Comparison of ENCODE assay signal across 8 mouse cellular contexts in genomic region chr11:117235898-117236459, GRCm38 (mm10). TPM values are rescaled to one million over a fixed set of nuclear protein-coding genes. Genes with fewer than 3 reads are reported as not detected.
DNase-seq lines count a peak whose midpoint lies in the region; ATAC-seq and TF ChIP-seq lines count a peak whose summit lies in the region.
"Had no signal": no experiment of that assay in that cellular context is flagged by ENCODE, and none has a peak within 500 bp of the region (broad histone marks: within the 10 kb centered on the region; RNA-seq: fewer than 3 reads in every experiment).

No protein-coding gene starts in this region.

- ATAC-seq in megakaryocyte, adult 5-6 weeks (ENCODE audit: poor library complexity, severe bottlenecking): no peak
- no peak for ATAC-seq in heart, embryonic 14.5 days (ENCODE audit: insufficient number of reproducible peaks, insufficient read depth, low FRiP score, low read depth)
- peak; percentile 4; the same call in 1 of the 2 replicates for ATAC-seq in stomach, postnatal 0 days (ENCODE audit: low FRiP score, low TSS enrichment)
- ATAC-seq: forebrain, embryonic 13.5 days had no signal

- TF ChIP-seq CTCF in stomach, postnatal 0 days (IDR thresholded peaks at IDR 0.05; ENCODE audit: low read depth): no peak

- H3K4me3 ChIP-seq in megakaryocyte, embryonic 14.5 days (replicated peaks): peak overlapping the region; percentile 16
- no peak overlapping the region for H3K4me3 ChIP-seq in heart, embryonic 14.5 days (ENCODE audit: control insufficient read depth in 1 of 2, insufficient read depth in 1 of 2, low read depth in 1 of 2, low read length in 2 of 2)
- no peak overlapping the region for H3K4me3 ChIP-seq in stomach, postnatal 0 days (ENCODE audit: low read depth, low read length)
- H3K4me3 ChIP-seq: forebrain, embryonic 13.5 days had no signal

- TF ChIP-seq EP300 in stomach, postnatal 0 days (optimal IDR thresholded peaks at IDR 0.05): no peak

- no peak overlapping the region; the same call in 1 of the 2 replicates for H3K9ac ChIP-seq in heart, embryonic 14.5 days (ENCODE audit: low read length)
- no peak overlapping the region for H3K9ac ChIP-seq in stomach, postnatal 0 days (ENCODE audit: low read length)
- H3K9ac ChIP-seq: forebrain, embryonic 13.5 days had no signal

- 29% methylated on average over 9 of the region's 9 CpGs for WGBS in heart, embryonic 14.5 days
- WGBS in stomach, postnatal 0 days: 39% methylated on average over 9 of the region's 9 CpGs

- H3K9me3 ChIP-seq in megakaryocyte, embryonic 14.5 days: no peaks in the 10 kb centered on the region
- H3K9me3 ChIP-seq in heart, embryonic 14.5 days (ENCODE audit: control insufficient read depth, low read length): no peaks in the 10 kb centered on the region
- no peaks in the 10 kb centered on the region for H3K9me3 ChIP-seq in stomach, postnatal 0 days (ENCODE audit: control insufficient read depth, low read length)
- H3K9me3 ChIP-seq: forebrain, embryonic 13.5 days had no signal

- peaks cover 81% of the 10 kb centered on the region for H3K27me3 ChIP-seq in megakaryocyte, embryonic 14.5 days (replicated peaks)
- H3K27me3 ChIP-seq in heart, embryonic 14.5 days (ENCODE audit: control insufficient read depth, insufficient read depth, low read length): no peaks in the 10 kb centered on the region
- H3K27me3 ChIP-seq in stomach, postnatal 0 days (ENCODE audit: control insufficient read depth, insufficient read depth, low read length): no peaks in the 10 kb centered on the region

- H3K36me3 ChIP-seq in megakaryocyte, embryonic 14.5 days (replicated peaks; ENCODE audit: low read length): no peaks in the 10 kb centered on the region
- no peaks in the 10 kb centered on the region for H3K36me3 ChIP-seq in heart, embryonic 14.5 days (ENCODE audit: control insufficient read depth, insufficient read depth, low read length)
- H3K36me3 ChIP-seq in stomach, postnatal 0 days (ENCODE audit: control insufficient read depth, insufficient read depth, low read length): no peaks in the 10 kb centered on the region

- peaks cover 53% of the 10 kb centered on the region for H3K4me1 ChIP-seq in megakaryocyte, embryonic 14.5 days
- H3K4me1 ChIP-seq in heart, embryonic 14.5 days (ENCODE audit: control insufficient read depth in 2 of 2, insufficient read depth in 2 of 2, low read length in 2 of 2): peaks cover 33 to 49% of the 10 kb centered on the region in 2 experiments
- peaks cover 7% of the 10 kb centered on the region for H3K4me1 ChIP-seq in stomach, postnatal 0 days (replicated peaks; ENCODE audit: control insufficient read depth, insufficient read depth)

- peak overlapping the region; percentile 42 for H3K4me2 ChIP-seq in heart, embryonic 14.5 days (ENCODE audit: low read length)
- peak overlapping the region; percentile 23; the same call in 1 of the 2 replicates for H3K4me2 ChIP-seq in stomach, postnatal 0 days (replicated peaks; ENCODE audit: low read depth)
- H3K4me2 ChIP-seq: forebrain, embryonic 13.5 days had no signal

- peak; percentile 51 for DNase-seq in kidney, postnatal 14 days
- DNase-seq in stomach, postnatal 0 days (ENCODE audit: low spot score): no peak
- no peak for DNase-seq in urinary bladder, postnatal 14 days (ENCODE audit: low spot score)
- DNase-seq in cerebellum, adult 9-11 months: no peak

- peak overlapping the region in 1 of 2 experiments; percentile 45; a peak in 2 of 4 replicates for H3K27ac ChIP-seq in heart, embryonic 14.5 days (replicated peaks in 1 of 2; ENCODE audit: control insufficient read depth in 1 of 2, insufficient read depth in 1 of 2, low read depth in 2 of 2, low read length in 2 of 2)
- peak overlapping the region; percentile 74 for H3K27ac ChIP-seq in stomach, postnatal 0 days (replicated peaks)
- H3K27ac ChIP-seq: forebrain, embryonic 13.5 days had no signal

RNA-seq across cellular contexts. Expression of gene Sept9, which starts 36.5 kb away (rescaled TPM):
- 330 and 618 TPM in 2 replicates for polyA plus RNA-seq in megakaryocyte, embryonic 14.5 days (2012; ENCODE audit: insufficient read depth, low replicate concordance)
- total RNA-seq in megakaryocyte, adult 5-6 weeks (2015): 162 and 178 TPM in 2 replicates
- 335 and 338 TPM in 2 replicates for total RNA-seq in megakaryocyte, adult 5-6 weeks (2017)
- polyA plus RNA-seq in heart, embryonic 14.5 days (2014; fragmentation: Nextera tagmentation; extraction: Ambion mirVana): 49.7 and 51.8 TPM in 2 replicates
- 42.9 and 46.2 TPM in 2 replicates for polyA plus RNA-seq in stomach, postnatal 0 days (2015; fragmentation: Nextera tagmentation; extraction: Ambion mirVana)
